Mouse (Mus musculus): ENCODE results near the gene Cox6a1.

- TF ChIP-seq CTCF (IDR thresholded peaks at IDR 0.05) (no peak), EP300 (IDR thresholded peaks at IDR 0.05) (no peak)
Measured at GRCm38 (mm10) chr5:115317645-115318328, 31.0 kb downstream of the Cox6a1 start.

Data from lung, postnatal 0 days (tissue).